Mouse (Mus musculus) spleen, embryonic (tissue): Measurements from ENCODE around the gene Treml2.
"Not testable (repeated sequence)": the region's sequence is repeated elsewhere in the genome, so short reads cannot be mapped to it uniquely, and the experiment has no call there.

Source experiments
- CTCF ChIA-PET: fragments of 350-600 bp; sonication (Branson Sonifier 250); formaldehyde crosslinking; loops from one replicate; lab custom pipeline; 2022; lab: Charles Lee

Gene Treml2

DNA sequence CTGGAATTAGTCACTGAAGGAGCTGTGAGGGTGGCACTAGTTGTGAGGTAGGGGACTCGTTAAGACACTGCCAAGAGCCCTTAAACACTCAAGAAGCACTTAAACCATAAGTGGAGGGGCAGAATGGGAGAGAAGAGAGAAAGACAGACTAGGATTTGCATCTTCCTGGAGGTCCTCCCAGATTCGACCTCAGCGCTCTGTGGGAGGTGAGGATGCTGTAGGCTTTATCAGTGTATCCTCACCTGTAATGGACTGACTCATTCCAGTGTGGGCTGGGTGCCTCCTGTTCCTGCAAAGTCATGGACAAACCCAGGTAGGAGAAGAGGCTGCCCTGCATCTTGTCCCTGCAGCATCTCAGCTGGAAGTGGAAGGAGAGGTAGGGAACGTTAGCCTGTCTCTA lies 47.5 kb downstream of the Treml2 start:
- CTCF ChIA-PET = no interaction called here

DNA sequence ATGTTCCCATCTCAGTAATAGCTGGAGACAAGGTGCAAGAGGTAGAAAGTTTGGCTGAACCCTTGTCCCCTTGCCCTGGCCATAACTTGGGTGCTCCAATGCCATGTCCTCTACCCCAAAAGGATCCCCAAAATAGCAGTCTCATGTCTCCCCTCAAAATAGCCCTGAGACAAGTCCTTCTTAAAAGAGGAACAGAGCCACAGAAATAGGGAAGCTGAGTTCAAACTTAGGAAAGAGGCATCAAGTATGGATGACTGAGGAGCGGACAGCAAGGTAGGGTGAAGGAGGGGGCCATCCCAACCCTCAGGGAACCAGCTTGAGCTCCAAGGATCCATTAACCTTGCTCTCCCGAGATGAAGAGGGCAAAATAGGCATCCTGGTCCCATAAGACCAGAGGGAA lies 48.0 kb downstream of the Treml2 start:
- CTCF ChIA-PET = no interaction called here

DNA sequence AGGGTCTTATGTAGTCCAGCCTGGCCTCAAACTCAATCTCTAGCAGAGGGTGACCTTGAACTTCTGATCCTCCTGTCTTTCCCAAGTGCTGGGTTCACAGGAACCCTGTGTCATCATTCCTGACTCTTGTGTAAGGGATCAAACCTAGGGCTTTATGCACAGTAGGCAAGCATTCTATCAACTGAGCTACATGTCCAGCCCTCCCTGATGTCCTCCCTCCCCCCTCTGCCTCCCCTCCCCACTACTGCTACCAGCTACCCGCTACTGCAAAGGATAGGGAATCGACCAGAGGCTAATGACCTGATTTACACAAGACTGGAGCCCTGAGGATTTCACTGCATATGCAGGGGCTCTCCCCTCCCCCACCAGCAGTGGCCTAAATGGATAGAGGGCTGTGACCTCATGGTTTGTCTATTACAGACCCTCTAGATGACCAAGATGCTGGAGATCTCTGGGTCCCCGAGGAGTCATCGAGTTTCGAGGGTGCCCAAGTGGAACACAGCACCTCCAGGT lies 51.4 kb downstream of the Treml2 start:
- CTCF ChIA-PET = no interaction called here

DNA sequence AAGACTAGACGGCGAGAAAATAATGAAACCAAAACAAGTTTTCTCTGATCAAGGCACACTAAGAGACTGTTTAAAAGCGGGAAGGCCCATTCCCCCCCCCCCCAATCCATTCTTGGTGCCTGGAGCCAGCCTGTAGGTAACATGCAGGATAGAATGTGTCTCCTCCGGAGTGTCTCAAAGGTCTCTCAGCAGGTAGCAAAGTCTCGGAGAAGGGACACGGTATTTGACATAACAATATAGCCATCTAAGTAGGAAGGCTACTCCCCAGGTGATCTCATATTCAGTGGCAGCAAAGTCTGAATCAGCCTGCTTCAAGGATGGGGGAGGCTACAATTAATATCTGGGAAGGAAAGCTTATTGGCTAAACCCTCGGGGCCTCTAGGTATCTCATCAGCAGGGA lies 53.7 kb downstream of the Treml2 start:
- CTCF ChIA-PET = not testable (repeated sequence)

DNA sequence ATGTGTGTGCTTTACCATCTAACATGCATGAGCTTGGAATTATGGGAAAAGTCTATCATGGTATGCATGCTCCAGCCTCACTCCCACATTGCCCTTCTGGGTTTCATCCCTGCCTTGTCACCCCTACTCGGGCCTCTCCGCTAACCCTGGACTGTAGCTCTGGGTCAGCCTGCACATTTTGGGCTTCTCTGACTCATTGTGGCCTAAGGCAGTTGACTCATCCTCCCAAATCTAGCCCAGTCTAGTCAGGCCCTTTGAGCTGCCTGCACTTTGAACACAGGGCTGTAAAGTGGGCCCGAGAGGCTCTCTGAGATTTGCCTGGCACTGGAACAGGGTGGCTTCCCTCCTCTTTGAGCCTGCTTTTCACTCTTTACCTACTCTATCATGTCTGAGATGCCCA lies 56.5 kb downstream of the Treml2 start:
- CTCF ChIA-PET = no interaction called here

DNA sequence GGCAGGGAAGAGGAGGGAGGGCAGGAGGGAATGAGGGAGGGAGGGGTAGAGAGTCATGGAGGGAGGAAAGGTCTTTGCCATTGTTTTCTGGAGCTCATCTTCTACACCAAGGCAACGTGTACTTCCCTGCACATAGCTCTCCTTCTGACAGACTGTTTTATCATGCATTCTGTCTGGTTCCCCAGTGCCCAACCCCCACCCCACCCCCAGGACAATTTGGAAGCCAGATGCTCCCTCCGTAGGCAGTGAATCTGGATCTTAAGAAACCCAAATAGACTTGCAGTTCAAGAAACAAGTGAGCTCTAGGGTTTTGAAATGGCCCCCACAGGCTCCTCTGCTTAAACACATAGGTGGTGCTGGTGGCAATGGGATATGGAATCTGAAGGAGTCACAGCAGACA lies 58.6 kb downstream of the Treml2 start:
- CTCF ChIA-PET = interaction anchor here (0.7 kb wide), 1 partner anchor 73 kb away, joined by 4 read pairs; no protein-coding TSS in a partner anchor

DNA sequence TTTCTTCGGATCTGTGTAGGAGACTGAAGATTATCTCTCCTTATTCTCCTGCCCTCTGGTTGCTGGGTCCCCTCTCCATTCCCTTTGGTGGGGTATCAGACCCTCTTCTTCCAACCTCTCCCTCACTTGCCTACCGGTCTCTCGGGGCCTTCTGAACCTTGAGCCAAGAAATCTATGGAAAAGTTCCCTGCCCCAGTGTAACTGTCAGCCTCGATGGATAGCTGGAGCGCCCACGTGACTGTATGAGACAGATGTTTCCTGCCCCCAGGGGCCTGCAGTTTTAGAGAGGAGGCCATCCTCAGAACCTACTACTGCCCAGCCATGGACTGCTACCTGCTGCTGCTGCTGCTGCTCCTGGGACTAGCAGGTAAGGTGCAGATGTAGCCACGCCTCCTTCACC lies 60.3 kb downstream of the Treml2 start, which contains the start of gene Treml1:
Gene Treml1, plus strand, starts transcription at position 301 of the 400 bp plus-strand sequence.
- CTCF ChIA-PET = no interaction called here

DNA sequence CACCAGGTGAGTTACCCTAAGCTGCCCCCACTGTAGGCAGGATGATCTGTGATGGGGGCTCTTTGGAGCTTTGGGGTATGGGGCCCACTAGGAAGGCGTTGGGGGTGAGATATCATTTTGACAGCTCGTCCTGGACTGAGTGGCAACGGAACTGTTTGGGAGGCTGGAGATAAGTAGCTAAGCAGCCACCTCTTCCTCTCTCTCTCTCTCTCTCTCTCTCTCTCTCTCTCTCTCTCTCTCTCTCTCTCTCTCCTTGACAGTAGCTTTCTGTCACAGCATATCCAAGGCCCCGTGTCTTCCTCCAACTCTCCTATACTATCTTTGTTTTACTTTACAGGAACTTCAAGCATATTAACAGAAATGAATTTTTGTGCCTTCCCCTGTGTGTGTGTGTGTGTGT lies 61.2 kb downstream of the Treml2 start:
- CTCF ChIA-PET = interaction anchor here (0.6 to 0.7 kb wide), 2 partner anchors 8 to 9 kb away, joined by 4 to 5 read pairs; no protein-coding TSS in a partner anchor
